Mouse (Mus musculus): ENCODE results near the gene BC030870. TPM values are rescaled to one million over a fixed set of nuclear protein-coding genes. Genes with fewer than 3 reads are reported as not detected.

Gene BC030870
- total RNA-seq, 2 experiments from 2014 or later, result not detected

- no peak for DNase-seq
These were observed 54.6 kb downstream of the BC030870 start, which contains the start of gene Gm10663 for GRCm38 (mm10) chr8:65074733-65075132. TSS of gene Gm10663 (plus strand) at chr8:65075033.

- no peak for DNase-seq
These were observed 58.4 kb downstream of the BC030870 start for GRCm38 (mm10) chr8:65070996-65071395.

GRCm38 (mm10) chr8:65068473-65068819, 60.9 kb downstream of the BC030870 start:
- DNase-seq, result no peak

- DNase-seq, result peak; percentile 13
These were observed 61.5 kb downstream of the BC030870 start for GRCm38 (mm10) chr8:65067694-65068472.

GRCm38 (mm10) chr8:65067031-65067430, 62.3 kb downstream of the BC030870 start:
- no peak for DNase-seq

- DNase-seq, result no peak
These were observed 63.7 kb downstream of the BC030870 start for GRCm38 (mm10) chr8:65065622-65066021.

- no peak for DNase-seq
These were observed 65.3 kb downstream of the BC030870 start for GRCm38 (mm10) chr8:65064071-65064470.

GRCm38 (mm10) chr8:65062195-65062594, 67.2 kb downstream of the BC030870 start:
- DNase-seq, result no peak

- DNase-seq, result no peak
These were observed 72.6 kb downstream of the BC030870 start for GRCm38 (mm10) chr8:65056722-65057121.

- no peak for DNase-seq
These were observed 75.4 kb downstream of the BC030870 start for GRCm38 (mm10) chr8:65053968-65054367.

- DNase-seq, result no peak
These were observed 75.8 kb downstream of the BC030870 start for GRCm38 (mm10) chr8:65053554-65053953.

- DNase-seq, result no peak
These were observed 81.6 kb downstream of the BC030870 start for GRCm38 (mm10) chr8:65047801-65048200.

GRCm38 (mm10) chr8:65047193-65047592, 82.2 kb downstream of the BC030870 start:
- DNase-seq, result no peak

- DNase-seq, result no peak
These were observed 82.8 kb downstream of the BC030870 start for GRCm38 (mm10) chr8:65046565-65046964.

GRCm38 (mm10) chr8:65037117-65037533, 92.2 kb downstream of the BC030870 start, which contains the start of gene Apela:
TSS of gene Apela (minus strand) at chr8:65037336.
- peak; percentile 32 for DNase-seq

Small RNAs within 50 kb of the gene (microRNA-seq; reads per million reads assigned to microRNA genes)
- not detected for gene Gm24333

Other genes with a start within 250 kb of the BC030870 start
- gene Tmem192, start 182.4 kb downstream of the BC030870 start, total RNA-seq (2021), result 10 to 100 TPM; 33.5 TPM
- not detected for gene Trim75, start 141.7 kb downstream of the BC030870 start, total RNA-seq (2021)
- gene Trim61, start 111.0 kb downstream of the BC030870 start, total RNA-seq (2021), result not detected
- not detected for gene Trim60, start 111.0 kb downstream of the BC030870 start, total RNA-seq (2021)
- gene Apela, start 92.2 kb downstream of the BC030870 start, total RNA-seq (2021), result not detected
- not detected for gene Gm10663, start 54.5 kb downstream of the BC030870 start, total RNA-seq (2021)